Mouse (Mus musculus): Measurements from ENCODE around the gene Ddx43.

Ddx43 gene

DNA sequence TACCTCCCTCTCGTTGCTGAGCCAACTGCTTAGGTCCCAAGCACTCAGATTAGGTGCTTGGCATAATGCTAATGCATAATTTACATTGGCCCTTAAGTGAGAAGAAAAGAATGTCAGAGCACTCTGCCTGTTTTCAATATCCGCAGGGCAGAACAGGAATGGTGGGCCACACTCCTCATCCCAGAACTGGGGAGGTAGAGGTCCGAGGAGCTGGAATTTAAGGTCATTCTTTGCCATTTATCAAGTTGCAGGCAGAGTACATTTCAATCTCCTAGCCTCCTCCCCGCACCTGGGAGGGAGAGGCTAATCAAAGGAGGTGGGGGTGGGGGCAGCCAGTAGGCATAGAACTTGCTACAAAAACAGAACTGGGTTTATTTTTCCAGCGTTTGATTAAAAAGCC lies 21.2 kb upstream of the Ddx43 start:
- no peak for DNase-seq

- DNase-seq = no peak
These were observed 20.6 kb upstream of the Ddx43 start for GRCm38 (mm10) chr9:78374885-78375389.

- no peak for DNase-seq
These were observed 20.1 kb upstream of the Ddx43 start for GRCm38 (mm10) chr9:78375486-78375885.

- peak; percentile 2 for DNase-seq
These were observed 18.0 kb upstream of the Ddx43 start for GRCm38 (mm10) chr9:78377546-78377945.

GRCm38 (mm10) chr9:78378113-78378785 lies 17.3 kb upstream of the Ddx43 start, which contains the start of gene Ooep:
TSS of gene Ooep (minus strand) at chr9:78378725.
- DNase-seq = peak; percentile 60

DNA sequence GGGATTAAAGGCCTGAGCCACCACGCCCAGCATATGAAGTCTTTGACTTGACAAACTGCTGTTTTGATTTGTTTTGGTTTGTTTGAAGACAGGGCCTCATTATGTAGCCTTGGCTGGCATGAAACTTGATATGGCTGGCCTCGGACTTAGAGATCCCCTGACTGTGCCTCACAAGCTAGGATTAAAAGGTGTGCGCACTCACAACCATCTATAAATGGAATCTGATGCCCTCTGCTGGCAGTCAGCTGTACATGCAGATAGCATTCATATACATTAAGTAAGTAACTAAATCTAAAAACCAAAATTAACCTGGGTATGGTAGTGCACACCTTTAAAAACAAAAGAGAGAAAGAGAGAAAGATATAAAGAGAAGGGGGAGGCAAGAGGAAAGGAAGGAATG lies 9.7 kb upstream of the Ddx43 start:
- no peak for DNase-seq

GRCm38 (mm10) chr9:78386947-78387346 lies 8.6 kb upstream of the Ddx43 start:
- DNase-seq = no peak

DNA sequence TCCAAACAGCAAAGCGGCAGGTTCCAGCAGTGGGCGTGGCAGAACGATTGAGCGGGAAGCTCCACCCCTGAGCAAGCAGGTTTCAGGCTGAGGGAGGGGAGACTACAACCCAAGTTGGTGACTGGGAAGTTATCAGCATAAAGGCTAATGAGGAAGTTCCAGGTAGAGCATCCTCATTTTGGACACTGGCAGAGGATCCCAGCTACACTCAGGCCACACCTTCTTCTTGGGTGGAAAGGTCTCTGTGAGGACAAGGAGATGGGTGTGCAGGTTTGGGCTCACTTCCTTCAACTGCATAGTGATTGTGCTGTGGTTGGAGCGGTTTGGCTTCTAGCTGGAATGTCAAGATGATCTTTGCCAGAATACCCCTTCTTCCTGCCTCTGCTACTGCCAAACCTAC lies 5.6 kb upstream of the Ddx43 start:
- no peak for DNase-seq

DNA sequence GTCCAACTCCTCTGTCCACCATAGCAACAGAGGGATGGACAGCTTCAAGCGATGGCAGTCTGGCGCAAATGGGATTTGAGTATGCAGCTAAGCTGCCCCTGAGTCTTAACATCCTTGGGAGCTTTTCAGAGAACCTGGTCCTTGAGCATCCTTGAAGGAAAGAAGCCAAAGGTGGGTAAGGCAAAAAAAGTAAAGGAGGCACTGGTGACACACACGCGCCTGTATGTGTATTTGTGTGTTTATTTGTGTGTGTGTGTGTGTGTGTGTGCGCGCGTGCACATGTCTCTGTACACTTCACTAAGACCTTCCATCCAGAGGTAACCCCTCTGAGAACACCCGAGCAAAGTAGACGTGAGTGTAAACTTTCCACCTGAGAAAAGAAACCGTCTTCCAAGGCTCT lies 1.8 kb upstream of the Ddx43 start:
- DNase-seq = no peak

DNA sequence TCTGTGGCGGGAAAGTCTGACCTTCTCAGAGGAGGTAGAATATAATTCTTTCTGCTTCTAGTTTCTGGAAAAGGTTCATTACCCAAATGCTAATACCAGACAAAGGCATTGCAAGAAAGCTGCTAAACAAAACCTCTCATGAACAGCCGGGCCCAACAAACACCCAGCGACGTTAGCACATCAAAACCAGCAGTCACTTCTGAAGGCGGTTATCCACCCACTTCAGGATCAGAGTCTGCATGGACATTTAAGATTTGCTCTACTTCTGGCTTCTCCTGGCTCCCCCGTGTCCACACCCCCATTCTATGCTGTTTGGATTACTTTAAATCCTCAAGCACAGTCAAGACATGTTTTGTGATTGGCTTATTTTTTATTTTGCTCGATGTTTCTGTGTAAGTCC lies 975 bp upstream of the Ddx43 start:
- no peak for DNase-seq

DNA sequence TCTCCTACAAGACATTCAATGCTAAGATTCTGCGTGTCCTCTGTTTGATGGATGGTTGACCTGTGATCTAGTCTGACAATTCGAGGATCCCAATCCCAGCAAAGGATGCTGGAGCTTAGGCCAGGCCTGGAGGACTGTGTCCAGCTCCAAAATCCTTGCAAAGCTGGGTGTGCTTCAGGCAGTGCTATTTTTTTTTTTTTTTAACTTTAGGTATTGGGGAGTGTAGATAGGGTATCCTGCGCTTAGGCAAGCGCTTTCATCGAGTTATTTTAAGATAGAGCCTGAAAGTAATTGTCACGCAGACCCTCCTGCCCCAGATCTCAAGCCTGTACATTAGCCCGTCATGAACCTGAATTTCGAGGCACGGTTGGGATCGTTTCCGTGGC lies 340 bp upstream of the Ddx43 start:
- DNase-seq = no peak

GRCm38 (mm10) chr9:78396517-78396916 lies 940 bp downstream of the Ddx43 start:
- DNase-seq = no peak

DNA sequence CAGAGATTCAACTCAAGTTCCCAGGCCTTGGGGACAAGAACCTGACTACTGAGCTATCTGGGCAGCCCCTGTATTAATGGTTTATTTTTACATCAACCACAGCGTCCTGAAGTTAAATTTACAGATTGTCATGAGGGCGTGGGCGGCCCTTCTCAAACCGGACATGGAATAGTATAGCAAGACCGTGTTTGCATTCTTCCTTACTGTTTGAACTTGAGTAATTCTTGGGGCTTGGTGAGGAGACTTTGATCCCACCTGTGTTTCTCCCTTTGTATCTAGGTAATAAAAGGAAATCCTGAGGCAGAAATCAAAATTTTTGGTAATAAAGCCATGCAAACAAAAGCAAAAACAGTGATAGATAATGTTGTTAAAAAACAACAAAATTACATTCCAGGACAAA lies 5.0 kb downstream of the Ddx43 start:
- DNase-seq = no peak

DNA sequence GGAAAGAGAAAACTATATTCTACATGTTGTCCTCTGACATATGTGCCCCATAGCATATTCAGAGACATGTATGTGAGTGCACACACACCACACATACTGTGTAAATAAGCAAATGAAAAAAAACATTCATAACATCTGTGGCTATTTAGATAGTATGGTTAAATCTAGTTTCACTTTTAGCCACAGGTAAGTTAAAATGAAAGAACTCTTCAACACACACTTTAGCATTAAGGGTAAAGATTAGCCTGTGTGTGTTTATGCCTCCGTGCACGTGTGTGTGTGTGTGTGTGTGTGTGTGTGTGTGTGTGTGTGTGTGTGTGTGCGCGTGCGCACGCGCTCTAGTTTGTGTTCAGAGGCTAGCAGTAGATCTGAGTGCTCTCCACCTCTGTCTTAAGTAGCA lies 6.0 kb downstream of the Ddx43 start:
- DNase-seq = no peak

GRCm38 (mm10) chr9:78427362-78427781 lies 31.8 kb downstream of the Ddx43 start:
- DNase-seq = no peak

DNA sequence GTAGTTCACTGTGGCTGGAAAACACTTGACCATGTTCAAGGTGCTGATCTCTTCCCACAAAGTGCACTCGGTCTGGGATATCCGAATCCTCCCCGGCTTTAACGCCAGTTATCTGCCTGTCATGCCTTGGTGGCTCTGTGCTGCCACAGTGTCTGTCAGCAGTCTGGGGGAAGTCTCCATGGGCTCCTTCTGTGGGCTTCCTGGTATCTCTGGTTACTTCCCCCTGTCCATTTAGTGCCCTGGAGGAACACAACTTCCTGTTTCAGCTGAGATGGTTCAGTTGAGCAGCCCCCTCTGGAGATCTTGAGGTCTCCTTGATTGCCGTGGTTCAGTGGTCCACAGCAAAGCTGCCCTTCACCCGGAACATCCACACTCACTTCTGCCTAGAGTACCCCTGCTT lies 32.6 kb downstream of the Ddx43 start:
- DNase-seq = no peak

DNA sequence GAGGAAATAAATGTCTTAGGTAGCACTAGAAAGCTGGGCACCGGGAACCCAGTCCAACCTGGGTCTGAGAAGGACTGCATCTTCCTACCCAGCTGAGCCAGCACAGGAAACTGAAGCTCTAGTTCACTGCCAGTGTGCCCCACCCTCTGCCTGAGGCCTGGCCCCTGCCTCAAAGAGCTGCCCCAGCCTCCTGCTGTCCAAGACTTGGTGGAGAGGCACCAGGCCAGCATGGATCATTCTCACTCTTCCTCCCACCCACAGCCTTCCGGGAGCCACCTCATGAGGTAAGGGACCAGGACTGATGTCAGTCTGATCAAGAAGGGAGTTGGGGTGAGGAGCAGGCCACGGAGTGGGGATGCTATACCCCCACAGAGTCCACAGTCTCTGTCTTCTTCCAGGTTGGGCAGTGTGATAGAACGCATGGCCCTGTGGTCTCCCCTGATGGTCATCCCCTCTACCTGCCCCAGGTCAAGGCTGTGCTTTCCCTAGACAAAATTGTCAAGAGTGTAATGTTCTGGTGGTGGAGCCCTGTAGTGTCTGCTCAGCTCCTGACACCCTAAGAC lies 33.4 kb downstream of the Ddx43 start:
- DNase-seq = no peak

GRCm38 (mm10) chr9:78429551-78429950 lies 34.0 kb downstream of the Ddx43 start:
- no peak for DNase-seq

- DNase-seq = no peak
These were observed 34.9 kb downstream of the Ddx43 start for GRCm38 (mm10) chr9:78430486-78430885.

GRCm38 (mm10) chr9:78432471-78432870 lies 36.9 kb downstream of the Ddx43 start:
- no peak for DNase-seq

- no peak for DNase-seq
These were observed 43.8 kb downstream of the Ddx43 start for GRCm38 (mm10) chr9:78439426-78439825.

- no peak for DNase-seq
These were observed 46.6 kb downstream of the Ddx43 start for GRCm38 (mm10) chr9:78442237-78442578.

DNA sequence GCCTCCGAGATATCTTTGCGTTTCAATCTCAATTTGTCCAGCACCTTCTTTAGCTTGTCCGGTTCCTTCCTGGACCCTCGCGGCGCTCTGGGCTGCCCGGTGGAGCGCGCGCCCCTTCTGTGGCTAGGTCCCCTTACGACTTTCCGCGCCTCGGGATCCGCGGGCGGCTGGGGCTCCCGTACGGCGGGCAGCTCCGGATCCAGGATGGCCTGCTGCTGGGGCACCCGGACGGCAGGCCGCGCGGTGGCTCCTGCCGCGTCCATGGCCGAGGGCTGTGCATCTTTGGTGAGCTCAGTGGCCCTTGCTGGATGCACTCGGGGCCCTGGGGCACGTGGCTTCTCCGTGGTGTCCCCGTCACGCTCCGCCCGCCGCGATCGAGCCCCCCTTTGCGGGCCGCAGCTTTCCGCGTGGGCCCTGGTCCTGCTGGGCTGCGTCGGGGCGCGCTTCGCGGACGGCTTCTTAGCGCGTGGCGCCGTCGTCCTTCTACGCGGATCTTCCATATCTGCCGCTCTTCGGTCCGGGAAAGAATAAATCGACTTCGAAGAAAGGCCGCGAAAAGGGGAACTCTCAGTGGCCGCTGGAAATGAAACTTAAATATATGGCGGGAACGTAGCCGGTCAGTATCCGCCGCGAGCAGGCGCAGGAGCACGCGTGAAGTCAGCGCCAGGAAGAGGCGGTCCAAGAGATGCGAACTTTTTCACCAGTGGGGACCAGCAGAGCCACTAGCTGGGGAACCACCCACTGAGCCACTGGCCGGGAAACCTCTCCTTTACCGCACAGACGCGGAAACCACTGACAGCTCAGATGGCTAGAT lies 47.2 kb downstream of the Ddx43 start, which contains the start of gene Cgas:
Gene Cgas (minus strand): TSS at position 659 of the 814 bp plus-strand sequence.
- DNase-seq = peak; percentile 12

DNA sequence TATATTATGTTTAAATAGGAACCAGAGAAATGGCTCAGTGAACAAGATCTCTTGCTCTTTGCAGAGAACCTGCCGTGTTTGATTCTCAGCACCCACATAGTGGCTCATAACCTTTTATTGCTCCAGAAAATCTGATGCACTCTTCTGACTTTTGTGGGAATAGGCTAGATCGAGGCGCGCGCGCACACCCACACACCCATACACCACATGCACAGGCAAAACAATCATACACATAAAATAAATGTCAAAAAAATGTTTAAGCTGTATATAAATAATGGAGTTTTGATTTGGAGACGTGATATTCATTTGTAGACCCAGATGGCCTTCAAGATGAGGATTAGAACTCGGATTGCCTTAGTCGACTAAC lies 52.0 kb downstream of the Ddx43 start:
- DNase-seq = no peak
